Mouse (Mus musculus): ENCODE measurements around the gene Tnfrsf9. TPM values are rescaled to one million over a fixed set of nuclear protein-coding genes. Genes with fewer than 3 reads are reported as not detected.
A peak's percentile ranks its signal among the peaks of the same experiment; 100 is the strongest.

Gene Tnfrsf9
- polyA plus RNA-seq, 1 experiment from 2014 or later, result 1.2 TPM

GRCm38 (mm10) chr4:150917336-150918027 is 3.1 kb downstream of the Tnfrsf9 start:
- Histone ChIP-seq H3K4me3 (replicated peaks) (no peak overlapping the region), H3K36me3 (no peaks in the 10 kb centered on the region), H3K9ac (no peak overlapping the region), H3K27ac (no peak overlapping the region), H3K4me1 (peaks cover 3% of the 10 kb centered on the region; the same call in 1 of the 2 replicates), H3K4me2 (no peak overlapping the region), H3K27me3 (replicated peaks) (no peaks in the 10 kb centered on the region), H3K9me3 (no peaks in the 10 kb centered on the region)
- 73% methylated on average over 8 of the region's 8 CpGs for WGBS
- no peak for ATAC-seq (ENCODE audit: insufficient read depth, low FRiP score, low read depth)

- ATAC-seq (ENCODE audit: insufficient read depth, low FRiP score, low read depth), result no peak
Measured at GRCm38 (mm10) chr4:150921206-150921605, 6.8 kb downstream of the Tnfrsf9 start.

DNA sequence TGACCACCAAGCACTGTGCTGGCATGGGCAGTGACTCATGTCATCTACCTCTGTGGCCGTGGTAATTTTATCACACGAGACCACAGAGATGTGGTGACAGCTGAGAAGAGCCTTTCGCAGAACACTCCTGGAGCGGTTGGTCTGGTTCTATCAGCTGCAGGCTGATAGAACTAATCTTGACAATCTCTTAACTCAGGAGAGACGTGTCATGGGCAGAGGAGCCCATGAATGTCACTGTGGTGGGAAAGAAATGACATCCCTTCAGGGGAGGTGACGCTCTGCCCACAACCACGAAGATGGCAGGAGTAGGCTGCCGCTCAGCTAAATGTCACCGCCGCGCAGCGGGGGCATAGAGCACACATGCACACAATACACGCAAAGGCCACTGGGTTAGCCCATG is 9.9 kb downstream of the Tnfrsf9 start:
- ATAC-seq (ENCODE audit: insufficient read depth, low FRiP score, low read depth), result no peak
- Histone ChIP-seq H3K9me3 (no peaks in the 10 kb centered on the region), H3K36me3 (no peaks in the 10 kb centered on the region), H3K4me3 (replicated peaks) (no peak overlapping the region), H3K27me3 (replicated peaks) (no peaks in the 10 kb centered on the region), H3K27ac (no peak overlapping the region), H3K9ac (no peak overlapping the region), H3K4me2 (no peak overlapping the region), H3K4me1 (no peaks in the 10 kb centered on the region)
- WGBS, result 77% methylated on average over 13 of the region's 13 CpGs

More at GRCm38 (mm10) chr4:150921206-150921605, 6.8 kb downstream of the Tnfrsf9 start:
- 73% methylated on average over 8 of the region's 8 CpGs for WGBS
- H3K27ac ChIP-seq, result no peak overlapping the region
- H3K27me3 ChIP-seq (replicated peaks), result no peaks in the 10 kb centered on the region
- no peaks in the 10 kb centered on the region for H3K9me3 ChIP-seq
- no peaks in the 10 kb centered on the region for H3K4me1 ChIP-seq
- H3K4me2 ChIP-seq, result no peak overlapping the region
- H3K36me3 ChIP-seq, result no peaks in the 10 kb centered on the region
- H3K4me3 ChIP-seq (replicated peaks), result no peak overlapping the region
- no peak overlapping the region for H3K9ac ChIP-seq

GRCm38 (mm10) chr4:150924936-150925335 is 10.6 kb downstream of the Tnfrsf9 start:
- 79% methylated on average over 6 of the region's 6 CpGs for WGBS
- no peak overlapping the region for H3K4me3 ChIP-seq (replicated peaks)
- H3K9ac ChIP-seq, result no peak overlapping the region
- no peaks in the 10 kb centered on the region for H3K36me3 ChIP-seq
- no peaks in the 10 kb centered on the region for H3K4me1 ChIP-seq
- H3K27ac ChIP-seq, result no peak overlapping the region
- H3K27me3 ChIP-seq (replicated peaks), result no peaks in the 10 kb centered on the region
- no peak for ATAC-seq (ENCODE audit: insufficient read depth, low FRiP score, low read depth)
- no peak overlapping the region for H3K4me2 ChIP-seq
- no peaks in the 10 kb centered on the region for H3K9me3 ChIP-seq

DNA sequence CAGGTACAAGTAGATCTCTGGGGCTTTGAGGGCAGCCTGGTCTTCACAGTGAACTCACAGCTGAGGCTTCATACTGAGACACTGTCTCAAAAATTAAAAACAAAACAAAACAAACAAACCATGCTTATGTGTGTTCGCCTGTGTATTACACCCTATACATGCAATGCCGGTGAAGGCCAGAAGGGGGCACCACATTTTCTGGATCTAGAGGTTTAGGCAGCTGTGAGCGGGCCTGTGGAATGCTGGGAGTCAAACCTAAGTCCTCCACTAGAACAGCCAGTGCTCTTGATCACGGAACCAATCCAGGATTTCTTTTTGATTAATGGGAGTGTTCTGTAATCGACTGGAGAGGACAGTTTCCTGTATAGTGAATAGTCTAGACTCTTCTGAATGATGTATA is 11.6 kb downstream of the Tnfrsf9 start:
- ATAC-seq (ENCODE audit: insufficient read depth, low FRiP score, low read depth), result no peak
- H3K9ac ChIP-seq, result no peak overlapping the region
- no peaks in the 10 kb centered on the region for H3K4me1 ChIP-seq
- H3K4me2 ChIP-seq, result no peak overlapping the region
- H3K27ac ChIP-seq, result no peak overlapping the region
- no peaks in the 10 kb centered on the region for H3K36me3 ChIP-seq
- no peaks in the 10 kb centered on the region for H3K27me3 ChIP-seq (replicated peaks)
- 51% methylated on average over 5 of the region's 5 CpGs for WGBS
- H3K4me3 ChIP-seq (replicated peaks), result no peak overlapping the region
- H3K9me3 ChIP-seq, result no peaks in the 10 kb centered on the region

DNA sequence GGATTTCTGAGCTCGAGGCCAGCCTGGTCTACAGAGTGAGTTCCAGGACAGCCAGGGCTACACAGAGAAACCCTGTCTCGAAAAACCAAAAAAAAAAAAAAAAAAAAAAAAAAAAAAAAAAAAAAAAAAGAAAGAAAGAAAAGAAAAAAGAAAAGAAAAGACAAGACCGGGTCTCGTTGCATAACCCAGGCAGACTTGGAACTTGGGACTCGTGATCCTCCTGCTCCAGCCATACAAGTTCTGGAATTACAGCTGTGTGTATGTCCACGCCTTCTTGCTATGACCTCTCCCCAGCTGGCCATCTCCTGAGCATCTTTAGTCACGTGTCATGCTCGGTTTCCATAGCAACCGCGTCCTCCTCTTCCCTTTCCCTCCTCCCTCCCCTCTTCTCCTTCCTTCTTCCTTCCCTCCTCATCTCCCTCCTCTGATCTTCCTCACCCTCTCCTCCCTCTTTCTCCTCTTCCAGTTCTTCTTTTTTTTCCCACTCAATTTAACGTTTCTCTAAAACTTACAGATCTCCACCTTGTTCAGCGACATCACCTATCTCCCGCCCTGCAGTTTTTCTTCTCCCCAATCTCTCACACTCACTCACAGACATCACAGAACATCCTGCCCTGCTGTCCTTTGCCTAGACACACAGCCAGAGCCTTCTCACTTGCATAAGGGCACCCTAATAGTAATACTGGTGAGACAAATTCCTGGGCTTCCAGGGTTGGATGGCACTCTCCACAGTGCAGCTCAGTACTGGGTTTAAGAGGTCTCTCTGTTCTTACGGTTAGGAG is 12.8 kb downstream of the Tnfrsf9 start:
- no peak overlapping the region for H3K4me2 ChIP-seq
- no peak for ATAC-seq (ENCODE audit: insufficient read depth, low FRiP score, low read depth)
- no peak overlapping the region for H3K27ac ChIP-seq
- H3K9ac ChIP-seq, result no peak overlapping the region
- no peaks in the 10 kb centered on the region for H3K27me3 ChIP-seq (replicated peaks)
- H3K9me3 ChIP-seq, result no peaks in the 10 kb centered on the region
- 47% methylated on average over 14 of the region's 14 CpGs for WGBS
- H3K4me1 ChIP-seq, result no peaks in the 10 kb centered on the region
- no peaks in the 10 kb centered on the region for H3K36me3 ChIP-seq
- no peak overlapping the region for H3K4me3 ChIP-seq (replicated peaks)

DNA sequence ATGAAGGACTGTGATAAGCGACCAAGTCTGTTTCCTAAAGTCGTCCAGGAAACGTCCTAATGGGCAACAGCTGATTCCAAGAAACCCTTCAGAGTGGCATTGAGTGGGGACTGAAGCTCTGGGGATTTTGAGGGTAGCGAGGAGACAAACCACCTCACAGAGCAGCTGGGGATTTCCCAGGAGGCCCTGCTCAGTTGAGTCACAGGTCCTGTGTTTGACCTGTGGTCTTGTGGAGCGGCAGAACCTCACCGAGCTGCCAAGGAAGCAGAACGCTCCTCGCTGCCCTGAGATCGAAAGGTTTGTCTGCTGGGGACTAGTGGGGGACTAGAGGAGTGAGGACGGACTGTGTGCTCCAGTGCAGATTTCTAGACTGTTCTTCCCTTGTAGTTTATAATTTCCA is 13.4 kb downstream of the Tnfrsf9 start:
- no peak for ATAC-seq (ENCODE audit: insufficient read depth, low FRiP score, low read depth)
- H3K27ac ChIP-seq, result no peak overlapping the region
- H3K9me3 ChIP-seq, result no peaks in the 10 kb centered on the region
- no peak overlapping the region for H3K4me2 ChIP-seq
- H3K9ac ChIP-seq, result no peak overlapping the region
- H3K4me3 ChIP-seq (replicated peaks), result no peak overlapping the region
- no peaks in the 10 kb centered on the region for H3K27me3 ChIP-seq (replicated peaks)
- no peaks in the 10 kb centered on the region for H3K36me3 ChIP-seq
- H3K4me1 ChIP-seq, result no peaks in the 10 kb centered on the region
- 53% methylated on average over 10 of the region's 10 CpGs for WGBS

GRCm38 (mm10) chr4:150933503-150933902 is 19.1 kb downstream of the Tnfrsf9 start:
- H3K4me2 ChIP-seq, result no peak overlapping the region
- H3K36me3 ChIP-seq, result no peaks in the 10 kb centered on the region
- 59% methylated on average over 1 of the region's 1 CpGs for WGBS
- H3K9ac ChIP-seq, result no peak overlapping the region
- H3K27ac ChIP-seq, result no peak overlapping the region
- no peak overlapping the region for H3K4me3 ChIP-seq (replicated peaks)
- ATAC-seq (ENCODE audit: insufficient read depth, low FRiP score, low read depth), result no peak
- H3K27me3 ChIP-seq (replicated peaks), result no peaks in the 10 kb centered on the region
- no peaks in the 10 kb centered on the region for H3K9me3 ChIP-seq
- no peaks in the 10 kb centered on the region for H3K4me1 ChIP-seq

GRCm38 (mm10) chr4:150937293-150938062 is 23.1 kb downstream of the Tnfrsf9 start:
- WGBS, result 72% methylated on average over 16 of the region's 16 CpGs
- Histone ChIP-seq H3K27ac (no peak overlapping the region), H3K27me3 (replicated peaks) (no peaks in the 10 kb centered on the region), H3K9ac (no peak overlapping the region), H3K4me3 (replicated peaks) (no peak overlapping the region), H3K4me2 (peak overlapping the region; percentile 5; the same call in 1 of the 2 replicates), H3K36me3 (no peaks in the 10 kb centered on the region), H3K4me1 (no peaks in the 10 kb centered on the region), H3K9me3 (no peaks in the 10 kb centered on the region)
- ATAC-seq (ENCODE audit: insufficient read depth, low FRiP score, low read depth), result no peak

DNA sequence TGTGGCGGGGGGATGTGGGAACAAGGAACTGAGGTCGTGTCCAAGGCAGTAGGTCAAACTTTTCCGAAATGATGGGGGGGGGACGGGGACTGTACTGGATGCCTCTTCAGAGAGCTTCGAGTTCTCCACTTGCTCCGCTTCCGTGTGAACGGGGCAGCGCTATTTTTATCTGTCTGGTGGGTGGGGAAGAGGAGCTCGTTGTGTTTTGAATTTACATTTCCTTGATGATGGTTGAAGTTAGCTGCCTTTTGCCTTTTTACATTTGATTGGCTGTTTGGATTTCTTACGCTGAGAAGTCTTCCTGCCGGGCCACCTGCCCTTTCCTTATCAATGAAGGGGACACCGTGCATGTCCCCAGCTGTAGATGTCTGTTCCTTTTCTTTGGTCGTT is 23.7 kb downstream of the Tnfrsf9 start:
- H3K27me3 ChIP-seq (replicated peaks), result no peaks in the 10 kb centered on the region
- peak overlapping the region; percentile 5; the same call in 1 of the 2 replicates for H3K4me2 ChIP-seq
- no peak for ATAC-seq (ENCODE audit: insufficient read depth, low FRiP score, low read depth)
- no peak overlapping the region for H3K4me3 ChIP-seq (replicated peaks)
- H3K9me3 ChIP-seq, result no peaks in the 10 kb centered on the region
- no peak overlapping the region for H3K9ac ChIP-seq
- whole genome bisulfite sequencing, result 43% methylated on average over 14 of the region's 14 CpGs
- H3K27ac ChIP-seq, result no peak overlapping the region
- H3K4me1 ChIP-seq, result no peaks in the 10 kb centered on the region
- no peaks in the 10 kb centered on the region for H3K36me3 ChIP-seq

GRCm38 (mm10) chr4:150939991-150940651 is 25.8 kb downstream of the Tnfrsf9 start:
- Histone ChIP-seq H3K4me3 (replicated peaks) (no peak overlapping the region), H3K27me3 (replicated peaks) (no peaks in the 10 kb centered on the region), H3K4me2 (no peak overlapping the region), H3K36me3 (no peaks in the 10 kb centered on the region), H3K9me3 (no peaks in the 10 kb centered on the region), H3K4me1 (no peaks in the 10 kb centered on the region), H3K9ac (no peak overlapping the region), H3K27ac (no peak overlapping the region)
- 64% methylated on average over 13 of the region's 13 CpGs for WGBS
- no peak for ATAC-seq (ENCODE audit: insufficient read depth, low FRiP score, low read depth)
